Mouse (Mus musculus) lung, postnatal 4 days (tissue): ENCODE measurements at regions not wholly inside any gene's neighbourhood (a gene's known extent, or its start where the extent isn't known, plus 50 kb on each side); places are given as distances from the start of the nearest gene placed in this dataset.

Experiments used
- DNase-seq, 2 experiments: peaks; one replicate each; pipeline ENCODE4 v3.0.0; 2021

GRCm38 (mm10) chr10:8018229-8019026 is 62.4 kb upstream of the Tab2 start:
- DNase-seq: no peak

GRCm38 (mm10) chr10:8016741-8017140 is 60.7 kb upstream of the Tab2 start:
- DNase-seq: no peak

- DNase-seq: no peak
These were observed 55.7 kb upstream of the Tab2 start for GRCm38 (mm10) chr10:8011744-8012143.

GRCm38 (mm10) chr10:8011138-8011537 is 55.1 kb upstream of the Tab2 start:
- no peak for DNase-seq

- no peak for DNase-seq
These were observed 53.8 kb upstream of the Tab2 start for GRCm38 (mm10) chr10:8009855-8010254.

GRCm38 (mm10) chr10:8007990-8008368 is 51.9 kb upstream of the Tab2 start:
- no peak for DNase-seq

GRCm38 (mm10) chr10:8007286-8007989 is 51.4 kb upstream of the Tab2 start:
- no peak for DNase-seq
